Mouse (Mus musculus) forebrain, embryonic 13.5 days (tissue): ENCODE data around the gene Tdrkh. TPM values are rescaled to one million over a fixed set of nuclear protein-coding genes. Genes with fewer than 3 reads are reported as not detected.

Source experiments
- ATAC-seq: fragments of 200-750 bp; cut with Nextera tagmentation; 2 replicates; pipeline ENCODE4 v1.8.0; 2017
- H3K27ac ChIP-seq: fragments of 300-500 bp; sonication (generic); 2 replicates; pipeline ENCODE4 v1.5.1; 2015; ENCODE audit warnings: inconsistent platforms, mild to moderate bottlenecking, moderate library complexity
- H3K27me3 ChIP-seq: fragments of 300-500 bp; sonication (generic); 2 replicates; pipeline ENCODE4 v1.6.1; 2015; ENCODE audit warnings: mild to moderate bottlenecking, inconsistent platforms
- H3K36me3 ChIP-seq: fragments of 300-500 bp; sonication (generic); 2 replicates; pipeline ENCODE4 v1.6.1; 2015; ENCODE audit warnings: mild to moderate bottlenecking, inconsistent platforms; ENCODE audit not compliant: poor library complexity, severe bottlenecking
- H3K4me1 ChIP-seq: fragments of 300-500 bp; sonication (generic); 2 replicates; pipeline ENCODE4 v1.6.1; 2015; ENCODE audit warnings: inconsistent platforms
- H3K4me2 ChIP-seq: fragments of 300-500 bp; sonication (generic); 2 replicates; pipeline ENCODE4 v1.6.1; 2015; ENCODE audit warnings: inconsistent platforms, mild to moderate bottlenecking, moderate library complexity
- H3K4me3 ChIP-seq: fragments of 300-500 bp; sonication (generic); 2 replicates; pipeline ENCODE4 v1.5.1; 2015; ENCODE audit warnings: mild to moderate bottlenecking, inconsistent platforms
- H3K9ac ChIP-seq: fragments of 300-500 bp; sonication (generic); 2 replicates; pipeline ENCODE4 v1.6.1; 2015; ENCODE audit warnings: mild to moderate bottlenecking, inconsistent platforms
- H3K9me3 ChIP-seq: fragments of 300-500 bp; sonication (generic); replicated peaks from 2 replicates; pipeline ENCODE4 v1.6.1; 2016; ENCODE audit warnings: inconsistent platforms
- WGBS: fragments of 180-500 bp; shearing (Covaris S2); methylation state at CpG from one replicate; pipeline ENCODE4 v1.1.7; 2015; 5-methylcytosine and 5-hydroxymethylcytosine counted together
- polyA plus RNA-seq: library from polyadenylated mRNA; unstranded; fragments of >200 nt; fragmentation: Nextera tagmentation; extraction: Ambion mirVana; gene quantifications from 2 replicates; pipeline ENCODE4 v1.2.1, GENCODE M21; 2015

The Tdrkh gene
- polyA plus RNA-seq, 1 experiment from 2014 or later: 66.4 TPM

GRCm38 (mm10) chr3:94392128-94392527 lies 20.9 kb upstream of the Tdrkh start:
- Histone ChIP-seq H3K9me3 (no peaks in the 10 kb centered on the region), H3K4me2 (no peak overlapping the region), H3K9ac (no peak overlapping the region), H3K36me3 (no peaks in the 10 kb centered on the region), H3K27me3 (0 out of 2 replicates have a peak, but pooled peaks cover 7% of the 10 kb centered on the region), H3K4me3 (no peak overlapping the region), H3K27ac (no peak overlapping the region), H3K4me1 (no peaks in the 10 kb centered on the region)
- no peak for ATAC-seq
- WGBS: 88% methylated on average over 2 of the region's 2 CpGs

- no peak for ATAC-seq
Measured at GRCm38 (mm10) chr3:94393049-94393448, 20.0 kb upstream of the Tdrkh start.

GRCm38 (mm10) chr3:94396336-94396735 lies 16.7 kb upstream of the Tdrkh start:
- 79% methylated on average over 1 of the region's 1 CpGs for WGBS
- ATAC-seq: no peak
- Histone ChIP-seq H3K4me1 (peaks cover 21% of the 10 kb centered on the region), H3K9ac (no peak overlapping the region), H3K27ac (no peak overlapping the region), H3K4me3 (no peak overlapping the region), H3K36me3 (no peaks in the 10 kb centered on the region), H3K9me3 (no peaks in the 10 kb centered on the region), H3K4me2 (no peak overlapping the region), H3K27me3 (peaks cover 18% of the 10 kb centered on the region)

More at GRCm38 (mm10) chr3:94393049-94393448, 20.0 kb upstream of the Tdrkh start:
- H3K4me3 ChIP-seq: no peak overlapping the region
- no peak overlapping the region for H3K27ac ChIP-seq
- no peak overlapping the region for H3K4me2 ChIP-seq
- H3K9ac ChIP-seq: no peak overlapping the region
- H3K4me1 ChIP-seq: no peaks in the 10 kb centered on the region
- 81% methylated on average over 4 of the region's 4 CpGs for WGBS
- H3K9me3 ChIP-seq: no peaks in the 10 kb centered on the region
- peaks cover 13% of the 10 kb centered on the region for H3K27me3 ChIP-seq
- H3K36me3 ChIP-seq: no peaks in the 10 kb centered on the region

- no peak overlapping the region for H3K4me3 ChIP-seq
- 89% methylated on average over 4 of the region's 4 CpGs for WGBS
- no peak overlapping the region for H3K9ac ChIP-seq
- no peaks in the 10 kb centered on the region for H3K9me3 ChIP-seq
- H3K27me3 ChIP-seq: peaks cover 18% of the 10 kb centered on the region
- ATAC-seq: no peak
- H3K27ac ChIP-seq: no peak overlapping the region
- H3K4me1 ChIP-seq: peaks cover 21% of the 10 kb centered on the region
- H3K36me3 ChIP-seq: no peaks in the 10 kb centered on the region
- H3K4me2 ChIP-seq: no peak overlapping the region
Measured at GRCm38 (mm10) chr3:94396851-94397250, 16.2 kb upstream of the Tdrkh start.

GRCm38 (mm10) chr3:94398217-94398616 lies 14.9 kb upstream of the Tdrkh start, which contains the start of gene Lingo4:
Gene Lingo4 (plus strand): TSS chr3:94398517.
- no peaks in the 10 kb centered on the region for H3K9me3 ChIP-seq
- H3K36me3 ChIP-seq: no peaks in the 10 kb centered on the region
- WGBS: 75% methylated on average over 6 of the region's 6 CpGs
- ATAC-seq: no peak
- H3K4me2 ChIP-seq: peak within 1 kb of the TSS; percentile 65
- H3K27me3 ChIP-seq: peaks cover 18% of the 10 kb centered on the region
- H3K4me1 ChIP-seq: peaks cover 21% of the 10 kb centered on the region
- H3K27ac ChIP-seq: no peak within 1 kb of the TSS
- peak within 1 kb of the TSS; percentile 37 for H3K4me3 ChIP-seq
- H3K9ac ChIP-seq: peak within 1 kb of the TSS; percentile 71

GRCm38 (mm10) chr3:94398943-94399481 lies 14.1 kb upstream of the Tdrkh start:
- Histone ChIP-seq H3K4me3 (peak overlapping the region; percentile 37), H3K9ac (peak overlapping the region; percentile 71), H3K27me3 (peaks cover 18% of the 10 kb centered on the region), H3K27ac (no peak overlapping the region), H3K4me2 (peak overlapping the region; percentile 65), H3K36me3 (no peaks in the 10 kb centered on the region), H3K4me1 (peaks cover 26% of the 10 kb centered on the region), H3K9me3 (no peaks in the 10 kb centered on the region)
- ATAC-seq: peak; percentile 85
- WGBS: 2% methylated on average over 20 of the region's 20 CpGs

GRCm38 (mm10) chr3:94399663-94400310 lies 13.3 kb upstream of the Tdrkh start:
- WGBS: 10% methylated on average over 5 of the region's 5 CpGs
- H3K27me3 ChIP-seq: peaks cover 18% of the 10 kb centered on the region
- H3K36me3 ChIP-seq: no peaks in the 10 kb centered on the region
- H3K4me2 ChIP-seq: peak overlapping the region; percentile 65
- H3K4me3 ChIP-seq: peak overlapping the region; percentile 37
- peak; percentile 5; the same call in 1 of the 2 replicates for ATAC-seq
- peaks cover 34% of the 10 kb centered on the region for H3K4me1 ChIP-seq
- no peaks in the 10 kb centered on the region for H3K9me3 ChIP-seq
- no peak overlapping the region for H3K27ac ChIP-seq
- H3K9ac ChIP-seq: peak overlapping the region; percentile 71

- H3K9me3 ChIP-seq: no peaks in the 10 kb centered on the region
- no peak overlapping the region for H3K4me2 ChIP-seq
- H3K27ac ChIP-seq: no peak overlapping the region
- WGBS: 78% methylated on average over 8 of the region's 8 CpGs
- H3K4me3 ChIP-seq: no peak overlapping the region
- no peaks in the 10 kb centered on the region for H3K36me3 ChIP-seq
- H3K4me1 ChIP-seq: peaks cover 35% of the 10 kb centered on the region
- no peak overlapping the region for H3K9ac ChIP-seq
- ATAC-seq: no peak
- H3K27me3 ChIP-seq: peaks cover 9% of the 10 kb centered on the region
Measured at GRCm38 (mm10) chr3:94402451-94402850, 10.6 kb upstream of the Tdrkh start.

- no peaks in the 10 kb centered on the region for H3K9me3 ChIP-seq
- H3K9ac ChIP-seq: peak overlapping the region; percentile 41
- no peak overlapping the region for H3K4me3 ChIP-seq
- no peaks in the 10 kb centered on the region for H3K36me3 ChIP-seq
- H3K4me1 ChIP-seq: peaks cover 24% of the 10 kb centered on the region
- H3K27me3 ChIP-seq: 0 out of 2 replicates have a peak, but pooled peaks cover 3% of the 10 kb centered on the region
- H3K4me2 ChIP-seq: no peak overlapping the region
- ATAC-seq: peak; percentile 73
- peak overlapping the region; percentile 62; the same call in 1 of the 2 replicates for H3K27ac ChIP-seq
- 21% methylated on average over 7 of the region's 7 CpGs for WGBS
Measured at GRCm38 (mm10) chr3:94404366-94405054, 8.6 kb upstream of the Tdrkh start.

GRCm38 (mm10) chr3:94405561-94405960 lies 7.5 kb upstream of the Tdrkh start:
- Histone ChIP-seq H3K4me3 (no peak overlapping the region), H3K36me3 (no peaks in the 10 kb centered on the region), H3K9ac (no peak overlapping the region), H3K4me2 (no peak overlapping the region), H3K27me3 (no peaks in the 10 kb centered on the region), H3K27ac (no peak overlapping the region), H3K4me1 (peaks cover 14% of the 10 kb centered on the region), H3K9me3 (no peaks in the 10 kb centered on the region)
- 72% methylated on average over 4 of the region's 4 CpGs for WGBS
- no peak for ATAC-seq

- Histone ChIP-seq H3K27me3 (no peaks in the 10 kb centered on the region), H3K9ac (peak overlapping the region; percentile 77), H3K4me3 (peak overlapping the region; percentile 60), H3K27ac (peak overlapping the region; percentile 80), H3K9me3 (no peaks in the 10 kb centered on the region), H3K4me1 (peaks cover 18% of the 10 kb centered on the region), H3K36me3 (no peaks in the 10 kb centered on the region), H3K4me2 (peak overlapping the region; percentile 87)
- 4% methylated on average over 25 of the region's 25 CpGs for WGBS
- ATAC-seq: peak; percentile 63
Measured at GRCm38 (mm10) chr3:94412530-94412929, 543 bp upstream of the Tdrkh start.

GRCm38 (mm10) chr3:94430980-94431379 lies 17.9 kb downstream of the Tdrkh start:
- Histone ChIP-seq H3K27me3 (no peaks in the 10 kb centered on the region), H3K4me1 (no peaks in the 10 kb centered on the region), H3K9ac (no peak overlapping the region), H3K9me3 (no peaks in the 10 kb centered on the region), H3K36me3 (peaks cover 47% of the 10 kb centered on the region), H3K27ac (no peak overlapping the region), H3K4me2 (no peak overlapping the region), H3K4me3 (no peak overlapping the region)
- WGBS: 85% methylated on average over 2 of the region's 2 CpGs
- no peak for ATAC-seq
